Comparison of ENCODE assay signal across 15 mouse cellular contexts in the genomic region with DNA sequence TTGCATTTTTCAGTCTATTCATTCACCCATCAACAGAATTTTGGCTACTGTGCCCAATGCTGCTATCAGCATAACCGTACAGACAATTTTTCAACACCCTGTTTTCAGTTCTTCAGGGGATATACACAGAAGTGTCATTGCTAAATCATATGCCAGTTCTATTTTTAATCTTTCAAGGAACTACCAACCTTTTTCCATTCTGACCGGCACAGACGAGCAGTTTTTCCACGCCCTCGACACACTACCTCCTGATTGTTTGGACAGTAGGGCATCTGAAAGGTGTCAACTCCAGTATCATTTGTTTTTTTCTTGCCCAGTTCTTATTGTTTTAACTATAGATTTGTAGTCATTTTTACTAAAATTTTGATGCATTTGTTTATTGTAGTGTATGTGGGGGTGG.
"Had no signal": no experiment of that assay in that cellular context is flagged by ENCODE, and none has a peak within 500 bp of the region (broad histone marks: within the 10 kb centered on the region; RNA-seq: fewer than 3 reads in every experiment).

No protein-coding gene starts in this region.

- H3K4me1 ChIP-seq: neural tube, embryonic 12.5 days had no signal

- H3K9me3 ChIP-seq: neural tube, embryonic 12.5 days; neural tube, embryonic 13.5 days; neural tube, embryonic 15.5 days; stomach, embryonic 15.5 days had no signal

- H3K9ac ChIP-seq: neural tube, embryonic 12.5 days; neural tube, embryonic 13.5 days; neural tube, embryonic 15.5 days; stomach, embryonic 15.5 days had no signal

- H3K4me2 ChIP-seq: neural tube, embryonic 12.5 days; neural tube, embryonic 13.5 days; neural tube, embryonic 15.5 days; stomach, embryonic 15.5 days had no signal

- H3K27me3 ChIP-seq: neural tube, embryonic 12.5 days; neural tube, embryonic 13.5 days; neural tube, embryonic 15.5 days; stomach, embryonic 15.5 days had no signal

- H3K36me3 ChIP-seq: neural tube, embryonic 12.5 days; neural tube, embryonic 13.5 days; neural tube, embryonic 15.5 days; stomach, embryonic 15.5 days had no signal

- H3K27ac ChIP-seq: neural tube, embryonic 12.5 days; neural tube, embryonic 13.5 days; neural tube, embryonic 15.5 days; stomach, embryonic 15.5 days had no signal

- DNase-seq: retina, postnatal 1 day; right cerebral cortex, adult 18-20 months; right cerebral cortex, postnatal 14 days; right cerebral cortex, postnatal 25 days; right cerebral cortex, postnatal 4 days; spleen, adult 18-20 months; thymus, adult 18-20 months; thymus, adult 2 months; thymus, postnatal 14 days; thymus, postnatal 25 days; thymus, postnatal 36 days had no signal

- H3K4me3 ChIP-seq: neural tube, embryonic 12.5 days; neural tube, embryonic 13.5 days; neural tube, embryonic 15.5 days; stomach, embryonic 15.5 days had no signal
